Mouse (Mus musculus): ENCODE results near the gene Spata22. TPM values are rescaled to one million over a fixed set of nuclear protein-coding genes. Genes with fewer than 3 reads are reported as not detected.

The Spata22 gene
- polyA plus RNA-seq, 1 experiment from 2014 or later: not detected

DNA sequence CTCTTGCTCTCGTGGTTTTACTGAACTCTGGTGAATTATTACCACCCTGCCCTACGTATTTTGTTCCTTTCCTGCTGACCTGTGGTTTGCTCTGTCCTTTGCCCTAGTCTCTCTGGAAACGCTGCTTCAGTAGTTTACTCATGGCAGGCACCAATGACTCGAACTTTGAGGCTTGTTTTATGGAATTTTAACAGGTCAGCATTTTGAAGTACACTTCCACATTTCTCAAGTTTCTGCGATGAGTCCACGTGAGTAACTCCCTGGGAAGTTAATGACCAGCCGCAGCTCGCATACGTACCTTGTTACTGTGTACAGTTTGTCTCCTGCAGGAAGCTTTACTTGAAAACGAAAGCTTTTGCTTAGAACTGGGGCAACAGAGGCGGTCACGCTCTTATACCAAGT lies 3.1 kb upstream of the Spata22 start:
- no peak overlapping the region for H3K4me3 ChIP-seq
- H3K4me1 ChIP-seq: no peaks in the 10 kb centered on the region
- 19% methylated on average over 12 of the region's 12 CpGs for WGBS
- no peak for ATAC-seq (ENCODE audit: insufficient number of reproducible peaks, low FRiP score, low TSS enrichment, low read depth)
- H3K27me3 ChIP-seq: no peaks in the 10 kb centered on the region
- no peaks in the 10 kb centered on the region for H3K36me3 ChIP-seq
- no peak overlapping the region for H3K27ac ChIP-seq
- peak overlapping the region; percentile 22; the same call in 1 of the 2 replicates for H3K4me2 ChIP-seq
- no peak overlapping the region for H3K9ac ChIP-seq
- no peaks in the 10 kb centered on the region for H3K9me3 ChIP-seq

DNA sequence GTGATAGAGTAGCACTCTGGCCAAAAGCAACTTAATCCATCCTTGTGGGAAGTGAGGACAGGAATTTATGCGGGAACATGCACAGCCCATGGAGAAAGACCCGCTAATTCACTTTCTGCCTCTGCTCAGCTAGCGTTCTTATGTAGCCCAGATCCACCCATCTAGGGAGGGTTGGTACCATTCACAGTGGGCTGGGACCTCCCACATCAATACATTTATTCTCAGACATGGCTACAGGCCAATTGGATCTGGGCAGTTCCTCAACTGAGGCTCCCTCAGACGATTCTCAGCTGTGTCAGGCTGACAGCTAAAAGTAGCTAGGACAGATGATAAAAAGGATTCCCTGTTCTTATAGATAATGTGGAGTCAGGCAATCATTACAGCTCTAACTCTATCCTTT lies 2.2 kb upstream of the Spata22 start:
- ATAC-seq (ENCODE audit: insufficient number of reproducible peaks, low FRiP score, low TSS enrichment, low read depth): no peak
- Histone ChIP-seq H3K9me3 (no peaks in the 10 kb centered on the region), H3K27ac (no peak overlapping the region), H3K9ac (no peak overlapping the region), H3K4me3 (no peak overlapping the region), H3K4me1 (no peaks in the 10 kb centered on the region), H3K4me2 (no peak overlapping the region), H3K36me3 (no peaks in the 10 kb centered on the region), H3K27me3 (no peaks in the 10 kb centered on the region)
- 66% methylated on average over 4 of the region's 4 CpGs for WGBS

DNA sequence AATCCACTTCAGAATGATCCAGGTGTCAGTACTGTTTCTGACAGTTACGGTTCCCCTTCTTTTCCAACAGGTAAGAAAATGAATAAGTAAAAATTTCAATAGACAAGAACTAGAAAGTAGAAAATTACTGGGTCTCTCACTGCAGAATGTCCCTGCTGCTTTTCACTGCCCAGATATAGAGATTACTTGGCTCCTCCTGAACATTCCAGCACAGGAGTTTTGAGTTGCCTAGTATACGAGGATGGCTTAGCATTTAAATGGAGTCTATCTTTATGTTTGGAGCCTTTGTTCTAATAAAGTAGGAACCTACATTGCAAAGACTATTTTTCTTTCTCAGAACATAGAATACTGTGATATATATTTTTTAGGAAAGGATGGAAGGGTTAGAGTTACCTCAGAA lies 3.8 kb downstream of the Spata22 start:
- Histone ChIP-seq H3K9ac (no peak overlapping the region), H3K27ac (no peak overlapping the region), H3K4me3 (no peak overlapping the region), H3K4me1 (no peaks in the 10 kb centered on the region), H3K27me3 (no peaks in the 10 kb centered on the region), H3K9me3 (no peaks in the 10 kb centered on the region), H3K4me2 (no peak overlapping the region), H3K36me3 (no peaks in the 10 kb centered on the region)
- 70% methylated on average over 2 of the region's 2 CpGs for WGBS
- no peak for ATAC-seq (ENCODE audit: insufficient number of reproducible peaks, low FRiP score, low TSS enrichment, low read depth)

DNA sequence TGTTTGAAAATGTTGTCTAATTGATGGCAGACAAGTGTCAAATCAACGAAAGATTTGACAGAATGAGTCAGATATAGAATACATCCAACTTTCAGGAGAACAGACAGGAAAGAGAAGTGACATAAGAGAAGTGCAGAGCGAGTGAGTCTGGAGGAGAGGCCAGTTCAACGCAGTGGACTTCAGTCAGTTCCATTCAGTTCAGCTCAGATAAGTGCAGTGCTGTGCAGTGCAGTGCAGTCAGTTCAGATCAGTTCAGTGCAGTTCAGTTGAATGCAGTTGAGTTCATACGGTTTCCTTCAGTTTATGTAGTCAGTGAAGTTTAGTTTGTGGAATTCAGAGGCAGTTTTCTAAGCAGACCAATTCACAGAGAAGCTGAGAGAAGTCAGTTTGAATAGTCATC lies 7.4 kb downstream of the Spata22 start:
- WGBS: 77% methylated on average over 4 of the region's 4 CpGs
- no peak overlapping the region for H3K4me3 ChIP-seq
- no peak overlapping the region for H3K27ac ChIP-seq
- no peaks in the 10 kb centered on the region for H3K36me3 ChIP-seq
- no peak for ATAC-seq (ENCODE audit: insufficient number of reproducible peaks, low FRiP score, low TSS enrichment, low read depth)
- H3K9ac ChIP-seq: no peak overlapping the region
- H3K4me2 ChIP-seq: no peak overlapping the region
- H3K27me3 ChIP-seq: no peaks in the 10 kb centered on the region
- H3K9me3 ChIP-seq: no peaks in the 10 kb centered on the region
- no peaks in the 10 kb centered on the region for H3K4me1 ChIP-seq

DNA sequence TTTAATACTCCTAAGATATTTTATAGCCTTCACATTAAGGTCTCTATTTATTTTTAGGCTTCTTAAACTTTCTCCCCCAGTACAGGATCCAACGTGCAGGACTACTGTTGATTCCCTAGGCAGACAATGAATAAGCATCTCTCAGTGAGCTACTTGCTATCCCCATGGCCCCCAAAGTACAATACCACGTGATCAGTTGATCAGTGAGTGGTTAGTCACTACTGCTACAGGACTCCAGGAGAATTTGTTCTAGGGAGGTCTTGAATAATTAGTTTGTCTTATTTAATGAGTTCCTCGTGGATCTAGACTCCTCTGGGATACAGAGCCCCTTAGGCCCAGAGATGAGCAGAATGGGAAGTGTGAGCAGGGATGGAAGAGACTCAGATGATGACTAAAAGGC lies 20.9 kb downstream of the Spata22 start, which contains the start of gene Olfr20:
Olfr20 (plus strand) TSS at position 301 of the 400 bp plus-strand sequence.
- Histone ChIP-seq H3K4me3 (no peak within 1 kb of the TSS), H3K9ac (no peak within 1 kb of the TSS), H3K27ac (no peak within 1 kb of the TSS), H3K36me3 (no peaks in the 10 kb centered on the region), H3K27me3 (no peaks in the 10 kb centered on the region), H3K9me3 (no peaks in the 10 kb centered on the region), H3K4me2 (no peak within 1 kb of the TSS), H3K4me1 (no peaks in the 10 kb centered on the region)
- 41% methylated on average over 3 of the region's 3 CpGs for WGBS
- no peak for ATAC-seq (ENCODE audit: insufficient number of reproducible peaks, low FRiP score, low TSS enrichment, low read depth)

DNA sequence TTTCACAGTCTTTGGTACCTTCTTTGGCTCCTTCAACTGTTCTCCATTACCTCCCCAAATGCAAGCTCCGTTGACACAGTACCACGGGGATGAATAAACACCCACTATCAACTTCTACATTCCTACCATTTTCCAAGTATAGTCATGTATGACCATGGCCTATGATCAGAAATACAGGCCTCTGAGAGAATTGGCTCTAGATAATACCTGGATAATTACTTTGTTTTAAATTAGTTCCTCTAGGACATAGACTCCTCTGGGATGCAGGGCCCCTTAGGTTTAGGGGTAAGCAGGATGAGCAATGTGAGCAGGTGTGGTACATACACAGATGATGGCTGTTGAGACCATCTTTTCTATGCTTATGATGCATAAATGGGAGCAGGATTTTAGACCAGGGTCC lies 41.4 kb downstream of the Spata22 start, which contains the start of gene Olfr376:
Olfr376 (plus strand) TSS at position 301 of the 400 bp plus-strand sequence.
- no peak for ATAC-seq (ENCODE audit: insufficient number of reproducible peaks, low FRiP score, low TSS enrichment, low read depth)
- no peaks in the 10 kb centered on the region for H3K9me3 ChIP-seq
- WGBS: 87% methylated on average over 2 of the region's 2 CpGs
- H3K27ac ChIP-seq: no peak within 1 kb of the TSS
- no peak within 1 kb of the TSS for H3K9ac ChIP-seq
- H3K4me1 ChIP-seq: no peaks in the 10 kb centered on the region
- no peaks in the 10 kb centered on the region for H3K27me3 ChIP-seq
- no peaks in the 10 kb centered on the region for H3K36me3 ChIP-seq
- no peak within 1 kb of the TSS for H3K4me3 ChIP-seq
- H3K4me2 ChIP-seq: no peak within 1 kb of the TSS

DNA sequence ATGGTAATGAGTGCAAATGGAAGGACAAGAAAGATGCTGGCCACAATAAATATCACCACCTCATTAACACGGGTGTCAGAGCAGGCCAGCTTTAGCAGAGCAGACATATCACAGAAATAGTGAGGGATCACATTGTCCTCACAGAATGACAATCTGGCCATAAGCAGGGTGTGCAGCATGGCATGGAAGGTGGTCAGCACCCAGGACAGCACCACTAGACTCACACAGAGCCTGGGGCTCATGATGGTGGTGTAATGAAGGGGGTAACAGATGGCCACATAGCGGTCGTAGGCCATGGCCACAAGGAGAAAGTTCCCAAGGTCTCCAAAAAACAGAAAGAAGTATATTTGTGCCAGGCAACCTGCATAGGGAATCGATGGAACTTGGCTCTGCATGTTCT lies 65.8 kb downstream of the Spata22 start:
- Histone ChIP-seq H3K27me3 (no peaks in the 10 kb centered on the region), H3K4me3 (no peak overlapping the region), H3K4me1 (no peaks in the 10 kb centered on the region), H3K4me2 (no peak overlapping the region), H3K36me3 (no peaks in the 10 kb centered on the region), H3K27ac (no peak overlapping the region), H3K9me3 (no peaks in the 10 kb centered on the region), H3K9ac (no peak overlapping the region)
- ATAC-seq (ENCODE audit: insufficient number of reproducible peaks, low FRiP score, low TSS enrichment, low read depth): no peak
- WGBS: 57% methylated on average over 4 of the region's 4 CpGs

Other genes with a start within 250 kb of the Spata22 start
- 0.20 and 0.24 TPM in 2 replicates for gene Itgae, start 239.2 kb upstream of the Spata22 start, polyA plus RNA-seq (2015; fragmentation: Nextera tagmentation; extraction: Ambion mirVana)
- 10.8 and 11.0 TPM in 2 replicates for gene Haspin, start 191.4 kb upstream of the Spata22 start, polyA plus RNA-seq (2015; fragmentation: Nextera tagmentation; extraction: Ambion mirVana)
- gene P2rx5, start 169.3 kb upstream of the Spata22 start, polyA plus RNA-seq (2015; fragmentation: Nextera tagmentation; extraction: Ambion mirVana): 1.2 and 2.0 TPM in 2 replicates
- gene Emc6, start 152.7 kb upstream of the Spata22 start, polyA plus RNA-seq (2015; fragmentation: Nextera tagmentation; extraction: Ambion mirVana): 91.9 and 95.4 TPM in 2 replicates
- 217 and 224 TPM in 2 replicates for gene Tax1bp3, start 152.7 kb upstream of the Spata22 start, polyA plus RNA-seq (2015; fragmentation: Nextera tagmentation; extraction: Ambion mirVana)
- 22.0 and 24.6 TPM in 2 replicates for gene Ctns, start 130.7 kb upstream of the Spata22 start, polyA plus RNA-seq (2015; fragmentation: Nextera tagmentation; extraction: Ambion mirVana)
- 2.8 and 3.0 TPM in 2 replicates for gene Shpk, start 130.3 kb upstream of the Spata22 start, polyA plus RNA-seq (2015; fragmentation: Nextera tagmentation; extraction: Ambion mirVana)
- gene Trpv1, start 95.4 kb upstream of the Spata22 start, polyA plus RNA-seq (2015; fragmentation: Nextera tagmentation; extraction: Ambion mirVana): 0.09 and 0.13 TPM in 2 replicates
- gene Trpv3, start 62.4 kb upstream of the Spata22 start, polyA plus RNA-seq (2015; fragmentation: Nextera tagmentation; extraction: Ambion mirVana): 0.88 and 0.92 TPM in 2 replicates
- 0.74 and 2.0 TPM in 2 replicates for gene Aspa, start 145 bp upstream of the Spata22 start, polyA plus RNA-seq (2015; fragmentation: Nextera tagmentation; extraction: Ambion mirVana)
- gene Gm49340, start within 50 bp of the Spata22 start, polyA plus RNA-seq (2015; fragmentation: Nextera tagmentation; extraction: Ambion mirVana): not detected in 2 replicates
- gene Olfr20, start 21.0 kb downstream of the Spata22 start, polyA plus RNA-seq (2015; fragmentation: Nextera tagmentation; extraction: Ambion mirVana): not detected in 2 replicates
- not detected in 2 replicates for gene Olfr376, start 41.5 kb downstream of the Spata22 start, polyA plus RNA-seq (2015; fragmentation: Nextera tagmentation; extraction: Ambion mirVana)
- not detected in 2 replicates for gene Olfr1, start 69.9 kb downstream of the Spata22 start, polyA plus RNA-seq (2015; fragmentation: Nextera tagmentation; extraction: Ambion mirVana)
- not detected in 2 replicates for gene Olfr378, start 98.7 kb downstream of the Spata22 start, polyA plus RNA-seq (2015; fragmentation: Nextera tagmentation; extraction: Ambion mirVana)
- gene Olfr380, start 127.8 kb downstream of the Spata22 start, polyA plus RNA-seq (2015; fragmentation: Nextera tagmentation; extraction: Ambion mirVana): not detected in 2 replicates
- gene Olfr381, start 161.9 kb downstream of the Spata22 start, polyA plus RNA-seq (2015; fragmentation: Nextera tagmentation; extraction: Ambion mirVana): not detected in 2 replicates
- gene Olfr382, start 187.5 kb downstream of the Spata22 start, polyA plus RNA-seq (2015; fragmentation: Nextera tagmentation; extraction: Ambion mirVana): not detected in 2 replicates

Measured in limb, embryonic 15.5 days (tissue).